16 mouse cellular contexts compared by ENCODE assay signal in genomic region chr9:21938234-21938855, GRCm38 (mm10). TPM values are rescaled to one million over a fixed set of nuclear protein-coding genes. Genes with fewer than 3 reads are reported as not detected.
A peak's percentile ranks its signal among the peaks of the same experiment; 100 is the strongest.
DNase-seq lines count a peak whose midpoint lies in the region; ATAC-seq and TF ChIP-seq lines count a peak whose summit lies in the region.
"Had no signal": no experiment of that assay in that cellular context is flagged by ENCODE, and none has a peak within 500 bp of the region (broad histone marks: within the 10 kb centered on the region; RNA-seq: fewer than 3 reads in every experiment).

No protein-coding gene starts in this region.

- TF ChIP-seq CTCF in hindbrain, postnatal 0 days (IDR thresholded peaks at IDR 0.05; ENCODE audit: low read depth), result no peak

- no peak for ATAC-seq in forebrain, embryonic 15.5 days (replicated peaks)
- no peak for ATAC-seq in hindbrain, postnatal 0 days
- no peak for ATAC-seq in neural tube, embryonic 14.5 days (ENCODE audit: low read depth)
- ATAC-seq: intestine, embryonic 16.5 days had no signal

- H3K4me2 ChIP-seq in forebrain, embryonic 15.5 days (replicated peaks), result peak overlapping the region; percentile 68
- peak overlapping the region; percentile 68 for H3K4me2 ChIP-seq in hindbrain, postnatal 0 days (ENCODE audit: low read depth, low read length)
- H3K4me2 ChIP-seq in neural tube, embryonic 14.5 days (ENCODE audit: low read depth, low read length), result peak overlapping the region; percentile 60; the same call in 1 of the 2 replicates
- H3K4me2 ChIP-seq: limb, embryonic 15.5 days had no signal

- 84% methylated on average over 4 of the region's 4 CpGs for WGBS in forebrain, embryonic 15.5 days
- WGBS in hindbrain, postnatal 0 days, result 85% methylated on average over 4 of the region's 4 CpGs
- WGBS in neural tube, embryonic 14.5 days, result 78% methylated on average over 4 of the region's 4 CpGs

- H3K27me3 ChIP-seq in forebrain, embryonic 15.5 days, result no peaks in the 10 kb centered on the region
- H3K27me3 ChIP-seq in hindbrain, postnatal 0 days (ENCODE audit: insufficient read depth, low read length), result no peaks in the 10 kb centered on the region
- H3K27me3 ChIP-seq in neural tube, embryonic 14.5 days (ENCODE audit: control insufficient read depth, insufficient read depth, low read length), result no peaks in the 10 kb centered on the region

- H3K9me3 ChIP-seq in forebrain, embryonic 15.5 days, result no peaks in the 10 kb centered on the region
- H3K9me3 ChIP-seq in hindbrain, postnatal 0 days (ENCODE audit: low read length), result no peaks in the 10 kb centered on the region
- H3K9me3 ChIP-seq in neural tube, embryonic 14.5 days (ENCODE audit: control insufficient read depth, low read length), result no peaks in the 10 kb centered on the region
- H3K9me3 ChIP-seq: limb, embryonic 15.5 days had no signal

- peak overlapping the region; percentile 85; the same call in 1 of the 2 replicates for H3K27ac ChIP-seq in forebrain, embryonic 15.5 days (replicated peaks)
- H3K27ac ChIP-seq in hindbrain, postnatal 0 days, result no peak overlapping the region
- no peak overlapping the region for H3K27ac ChIP-seq in neural tube, embryonic 14.5 days (ENCODE audit: low read depth, low read length)
- H3K27ac ChIP-seq: limb, embryonic 15.5 days; stomach, postnatal 0 days had no signal

- peaks cover 14% of the 10 kb centered on the region for H3K36me3 ChIP-seq in forebrain, embryonic 15.5 days
- peaks cover 9% of the 10 kb centered on the region; the same call in 1 of the 2 replicates for H3K36me3 ChIP-seq in hindbrain, postnatal 0 days (ENCODE audit: insufficient read depth, low read length)
- peaks cover 6% of the 10 kb centered on the region; the same call in 1 of the 2 replicates for H3K36me3 ChIP-seq in neural tube, embryonic 14.5 days (ENCODE audit: control insufficient read depth, insufficient read depth, low read length)
- H3K36me3 ChIP-seq: limb, embryonic 15.5 days had no signal

- H3K9ac ChIP-seq in forebrain, embryonic 15.5 days (replicated peaks), result peak overlapping the region; percentile 89; the same call in 1 of the 2 replicates
- no peak overlapping the region for H3K9ac ChIP-seq in hindbrain, postnatal 0 days (replicated peaks; ENCODE audit: low read length)
- H3K9ac ChIP-seq in neural tube, embryonic 14.5 days (replicated peaks; ENCODE audit: low read depth, low read length), result 0 out of 2 replicates have a peak overlapping the region, but pooled peaks have one; percentile 21
- H3K9ac ChIP-seq: limb, embryonic 15.5 days had no signal

- peaks cover 24% of the 10 kb centered on the region for H3K4me1 ChIP-seq in forebrain, embryonic 15.5 days
- peaks cover 6% of the 10 kb centered on the region; the same call in 1 of the 2 replicates for H3K4me1 ChIP-seq in hindbrain, postnatal 0 days (ENCODE audit: insufficient read depth, low read length)
- peaks cover 9% of the 10 kb centered on the region for H3K4me1 ChIP-seq in neural tube, embryonic 14.5 days (ENCODE audit: control insufficient read depth, insufficient read depth, low read length)

- peak overlapping the region; percentile 92 for H3K4me3 ChIP-seq in forebrain, embryonic 15.5 days
- peak overlapping the region; percentile 67 for H3K4me3 ChIP-seq in hindbrain, postnatal 0 days (ENCODE audit: low read length)
- H3K4me3 ChIP-seq in neural tube, embryonic 14.5 days (ENCODE audit: low read depth, low read length), result peak overlapping the region; percentile 81; the same call in 1 of the 2 replicates

- DNase-seq in heart, adult 11 months, result peak; percentile 91
- DNase-seq in heart, postnatal 25 days (ENCODE audit: low spot score), result no peak
- no peak for DNase-seq in hindbrain, postnatal 0 days (ENCODE audit: low spot score)
- no peak for DNase-seq in right cerebral cortex, postnatal 4 days
- DNase-seq in thymus, postnatal 0 days (ENCODE audit: low spot score), result no peak
- DNase-seq: adrenal gland, postnatal 25 days; heart, postnatal 10 days; kidney, postnatal 10 days; lung, adult 2 months; spleen, adult 18-20 months had no signal

- intact Hi-C loops in heart, postnatal 25 days (cut with DNase I), result no loop called here

RNA-seq across cellular contexts. Expression of gene Plppr2, which starts 1.5 kb away (rescaled TPM):
- 1 to 10 TPM; 1.5 to 2.0 TPM for total RNA-seq in heart, postnatal 25 days (2021)
- polyA plus RNA-seq in forebrain, embryonic 15.5 days (2015; fragmentation: Nextera tagmentation; extraction: Ambion mirVana), result 71.9 and 73.0 TPM in 2 replicates
- 147 and 151 TPM in 2 replicates for total RNA-seq in hindbrain, postnatal 0 days (2014; rRNA removed)
- polyA plus RNA-seq in hindbrain, postnatal 0 days (2015; fragmentation: Nextera tagmentation; extraction: Ambion mirVana), result 85.6 and 95.2 TPM in 2 replicates
- polyA plus RNA-seq in neural tube, embryonic 14.5 days (2014; fragmentation: Nextera tagmentation; extraction: Ambion mirVana), result 83.5 and 89.6 TPM in 2 replicates
- 0.36 and 0.51 TPM in 2 replicates for polyA plus RNA-seq in thymus, postnatal 0 days (2015; fragmentation: Nextera tagmentation; extraction: Ambion mirVana)

RNA-seq across cellular contexts. Expression of gene Tmem205, which starts 11.0 kb away (rescaled TPM):
- total RNA-seq in heart, postnatal 25 days (2021), result 10 to 100 TPM; 39.4 to 46.2 TPM
- 53.5 and 53.7 TPM in 2 replicates for polyA plus RNA-seq in forebrain, embryonic 15.5 days (2015; fragmentation: Nextera tagmentation; extraction: Ambion mirVana)
- 34.9 and 52.0 TPM in 2 replicates for total RNA-seq in hindbrain, postnatal 0 days (2014; rRNA removed)
- polyA plus RNA-seq in hindbrain, postnatal 0 days (2015; fragmentation: Nextera tagmentation; extraction: Ambion mirVana), result 56.2 and 56.3 TPM in 2 replicates
- 48.6 and 49.6 TPM in 2 replicates for polyA plus RNA-seq in neural tube, embryonic 14.5 days (2014; fragmentation: Nextera tagmentation; extraction: Ambion mirVana)
- polyA plus RNA-seq in thymus, postnatal 0 days (2015; fragmentation: Nextera tagmentation; extraction: Ambion mirVana), result 29.6 and 31.1 TPM in 2 replicates

RNA-seq across cellular contexts. Expression of gene Ccdc159, which starts 11.1 kb away (rescaled TPM):
- total RNA-seq in heart, postnatal 25 days (2021), result 1 to 10 TPM; 1.8 to 2.8 TPM
- 7.5 and 8.8 TPM in 2 replicates for polyA plus RNA-seq in forebrain, embryonic 15.5 days (2015; fragmentation: Nextera tagmentation; extraction: Ambion mirVana)
- 6.0 and 8.4 TPM in 2 replicates for total RNA-seq in hindbrain, postnatal 0 days (2014; rRNA removed)
- 3.9 and 4.0 TPM in 2 replicates for polyA plus RNA-seq in hindbrain, postnatal 0 days (2015; fragmentation: Nextera tagmentation; extraction: Ambion mirVana)
- 7.0 and 8.1 TPM in 2 replicates for polyA plus RNA-seq in neural tube, embryonic 14.5 days (2014; fragmentation: Nextera tagmentation; extraction: Ambion mirVana)
- polyA plus RNA-seq in thymus, postnatal 0 days (2015; fragmentation: Nextera tagmentation; extraction: Ambion mirVana), result 0.24 and 0.40 TPM in 2 replicates
- total RNA-seq: common myeloid progenitor, adult 5-6 weeks had no signal

RNA-seq across cellular contexts. Expression of gene Swsap1, which starts 17.2 kb away (rescaled TPM):
- 1 to 10 TPM; 5.8 to 7.4 TPM for total RNA-seq in heart, postnatal 25 days (2021)
- polyA plus RNA-seq in forebrain, embryonic 15.5 days (2015; fragmentation: Nextera tagmentation; extraction: Ambion mirVana), result 9.3 and 12.1 TPM in 2 replicates
- 27.8 and 35.8 TPM in 2 replicates for total RNA-seq in hindbrain, postnatal 0 days (2014; rRNA removed)
- 8.0 and 9.0 TPM in 2 replicates for polyA plus RNA-seq in hindbrain, postnatal 0 days (2015; fragmentation: Nextera tagmentation; extraction: Ambion mirVana)
- polyA plus RNA-seq in neural tube, embryonic 14.5 days (2014; fragmentation: Nextera tagmentation; extraction: Ambion mirVana), result 10.1 and 21.3 TPM in 2 replicates
- polyA plus RNA-seq in thymus, postnatal 0 days (2015; fragmentation: Nextera tagmentation; extraction: Ambion mirVana), result 5.3 and 5.9 TPM in 2 replicates

RNA-seq across cellular contexts. Expression of gene Rab3d, which starts 20.4 kb away (rescaled TPM):
- total RNA-seq in heart, postnatal 25 days (2021), result 10 to 100 TPM in 1 of 2 experiments, 1 to 10 TPM in 1; 9.2 to 12.1 TPM
- 33.3 and 33.8 TPM in 2 replicates for polyA plus RNA-seq in forebrain, embryonic 15.5 days (2015; fragmentation: Nextera tagmentation; extraction: Ambion mirVana)
- total RNA-seq in hindbrain, postnatal 0 days (2014; rRNA removed), result 23.1 and 28.6 TPM in 2 replicates
- 20.3 and 21.6 TPM in 2 replicates for polyA plus RNA-seq in hindbrain, postnatal 0 days (2015; fragmentation: Nextera tagmentation; extraction: Ambion mirVana)
- polyA plus RNA-seq in neural tube, embryonic 14.5 days (2014; fragmentation: Nextera tagmentation; extraction: Ambion mirVana), result 12.0 and 21.4 TPM in 2 replicates
- polyA plus RNA-seq in thymus, postnatal 0 days (2015; fragmentation: Nextera tagmentation; extraction: Ambion mirVana), result 14.3 and 14.7 TPM in 2 replicates

Comparison
In these comparisons a context has a peak if more than half of its experiments do, and no peak if none do; other contexts are left out.
1. RNA of gene Plppr2, which starts 1.5 kb away (polyA plus RNA-seq): 85.6 to 95.2 TPM in hindbrain, postnatal 0 days, 83.5 to 89.6 TPM in neural tube, embryonic 14.5 days and 71.9 to 73.0 TPM in forebrain, embryonic 15.5 days; 0.36 to 0.51 TPM in thymus, postnatal 0 days; every median in the first group is over 10 times any median in the second.
2. Peak in every context shown above with its lines, with median percentiles within 50 percentile points of each other: H3K4me2 ChIP-seq and H3K4me3 ChIP-seq.